Mouse (Mus musculus) neural tube, embryonic 12.5 days (tissue): ENCODE results near the gene Cdk20. TPM values are rescaled to one million over a fixed set of nuclear protein-coding genes. Genes with fewer than 3 reads are reported as not detected.

Experiments
- ATAC-seq: fragments of 200-750 bp; cut with Nextera tagmentation; 2 replicates; pipeline ENCODE4 v1.8.0; 2017; ENCODE audit warnings: low read depth, mild to moderate bottlenecking, moderate TSS enrichment, moderate library complexity; ENCODE audit not compliant: low FRiP score
- H3K27ac ChIP-seq: fragments of 300-500 bp; sonication (generic); 2 replicates; pipeline ENCODE4 v1.5.1; 2016
- H3K27me3 ChIP-seq: fragments of 300-500 bp; sonication (generic); replicated peaks from 2 replicates; pipeline ENCODE4 v1.6.1; 2016; ENCODE audit warnings: mild to moderate bottlenecking
- H3K36me3 ChIP-seq: fragments of 300-500 bp; sonication (generic); 2 replicates; pipeline ENCODE4 v1.6.1; 2016; ENCODE audit warnings: mild to moderate bottlenecking
- H3K4me1 ChIP-seq: fragments of 300-500 bp; sonication (generic); 2 replicates; pipeline ENCODE4 v1.6.1; 2016
- H3K4me2 ChIP-seq: fragments of 300-500 bp; sonication (generic); replicated peaks from 2 replicates; pipeline ENCODE4 v1.6.1; 2016; ENCODE audit warnings: mild to moderate bottlenecking
- H3K4me3 ChIP-seq: fragments of 300-500 bp; sonication (generic); 2 replicates; pipeline ENCODE4 v1.5.1; 2016
- H3K9ac ChIP-seq: fragments of 300-500 bp; sonication (generic); 2 replicates; pipeline ENCODE4 v1.6.1; 2016; ENCODE audit warnings: mild to moderate bottlenecking
- H3K9me3 ChIP-seq: fragments of 300-500 bp; sonication (generic); 2 replicates; pipeline ENCODE4 v1.6.1; 2016; ENCODE audit warnings: mild to moderate bottlenecking
- WGBS: fragments of 180-500 bp; shearing (Covaris S2); methylation state at CpG from one replicate; pipeline ENCODE4 v1.1.7; 2016; 5-methylcytosine and 5-hydroxymethylcytosine counted together
- polyA plus RNA-seq: library from polyadenylated mRNA; unstranded; fragments of >200 nt; fragmentation: Nextera tagmentation; extraction: Ambion mirVana; gene quantifications from 2 replicates; pipeline ENCODE4 v1.2.1, GENCODE M21; 2016

The Cdk20 gene
- 11.4 and 12.2 TPM in 2 replicates for polyA plus RNA-seq

DNA sequence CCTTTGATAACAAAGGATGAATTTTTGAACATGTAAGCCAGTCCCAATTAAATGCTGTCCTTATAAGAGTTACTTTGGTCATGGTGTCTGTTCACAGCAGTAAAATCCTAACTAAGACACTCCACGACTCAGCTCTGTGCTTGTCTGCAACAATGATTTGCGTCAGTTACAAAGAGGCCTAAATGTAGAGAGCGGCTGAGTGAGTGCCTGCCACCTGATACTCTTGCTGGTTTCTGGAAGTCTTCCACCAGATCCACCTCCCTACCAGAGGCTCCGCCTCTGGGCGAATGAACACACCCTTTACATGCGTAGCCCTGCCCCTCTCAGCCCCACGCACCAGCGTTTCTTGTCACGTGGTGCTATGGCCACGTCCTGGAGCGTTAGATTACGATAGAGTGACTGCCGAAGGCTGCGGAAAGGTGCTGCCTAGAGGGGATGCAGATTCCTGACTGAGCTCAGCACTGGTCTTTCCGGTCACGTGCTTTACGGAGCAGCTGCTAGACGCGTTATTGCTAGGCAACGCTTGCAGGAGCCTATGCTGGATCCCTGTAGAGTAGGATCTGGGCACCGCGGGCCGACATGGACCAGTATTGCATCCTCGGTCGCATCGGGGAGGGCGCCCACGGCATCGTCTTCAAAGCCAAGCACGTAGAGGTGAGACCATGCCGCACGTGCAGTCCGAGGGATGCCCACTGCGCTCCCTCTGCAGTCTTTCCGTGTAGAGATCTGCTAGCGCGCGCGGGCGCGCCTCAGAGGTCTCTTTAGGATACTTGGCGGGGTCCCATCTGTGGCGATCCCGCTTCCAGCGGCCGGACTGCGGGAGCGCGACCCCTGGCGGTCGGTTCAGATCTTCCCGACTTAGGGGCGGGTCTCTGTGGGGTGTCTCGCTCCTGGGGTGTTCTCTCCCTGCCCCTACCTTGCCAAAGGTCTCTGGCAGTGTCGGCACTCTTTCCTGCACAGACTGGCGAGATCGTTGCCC is at the start of gene Cdk20:
Gene Cdk20 (plus strand): TSS at position 298 of the 979 bp plus-strand sequence.
- no peaks in the 10 kb centered on the region for H3K27me3 ChIP-seq
- peak; percentile 99 for ATAC-seq
- no peaks in the 10 kb centered on the region for H3K9me3 ChIP-seq
- H3K9ac ChIP-seq: peak within 1 kb of the TSS; percentile 68
- H3K27ac ChIP-seq: peak within 1 kb of the TSS; percentile 76
- H3K4me2 ChIP-seq: peak within 1 kb of the TSS; percentile 69
- peak within 1 kb of the TSS; percentile 55 for H3K4me3 ChIP-seq
- H3K4me1 ChIP-seq: peaks cover 9% of the 10 kb centered on the region; the same call in 1 of the 2 replicates
- under 1% methylated on average over 57 of the region's 57 CpGs for WGBS
- no peaks in the 10 kb centered on the region for H3K36me3 ChIP-seq

DNA sequence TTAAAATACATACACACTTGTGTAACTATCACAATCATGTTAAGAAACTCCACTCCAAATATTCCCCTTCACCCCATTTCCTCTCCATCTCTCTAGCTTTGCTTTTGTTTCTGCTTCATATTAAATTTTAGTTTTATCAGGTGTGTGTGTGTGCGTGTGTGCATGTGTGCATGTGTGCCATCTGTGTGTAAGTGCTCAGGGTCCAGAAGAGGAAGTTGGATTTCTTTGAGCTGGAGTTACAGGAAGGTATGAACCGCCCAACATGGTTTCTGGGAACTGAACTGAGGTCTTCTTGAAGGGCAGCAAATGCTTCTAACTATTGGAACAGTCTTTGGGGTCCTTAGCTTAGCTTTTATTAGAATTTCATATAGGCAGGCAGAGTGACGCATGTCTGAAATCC is 47.2 kb upstream of the Cdk20 start:
- ATAC-seq: no peak
- no peaks in the 10 kb centered on the region for H3K9me3 ChIP-seq
- H3K27ac ChIP-seq: no peak overlapping the region
- 88% methylated on average over 3 of the region's 3 CpGs for WGBS
- H3K4me1 ChIP-seq: no peaks in the 10 kb centered on the region
- no peak overlapping the region for H3K4me2 ChIP-seq
- no peaks in the 10 kb centered on the region for H3K36me3 ChIP-seq
- H3K9ac ChIP-seq: no peak overlapping the region
- H3K27me3 ChIP-seq: no peaks in the 10 kb centered on the region
- no peak overlapping the region for H3K4me3 ChIP-seq

DNA sequence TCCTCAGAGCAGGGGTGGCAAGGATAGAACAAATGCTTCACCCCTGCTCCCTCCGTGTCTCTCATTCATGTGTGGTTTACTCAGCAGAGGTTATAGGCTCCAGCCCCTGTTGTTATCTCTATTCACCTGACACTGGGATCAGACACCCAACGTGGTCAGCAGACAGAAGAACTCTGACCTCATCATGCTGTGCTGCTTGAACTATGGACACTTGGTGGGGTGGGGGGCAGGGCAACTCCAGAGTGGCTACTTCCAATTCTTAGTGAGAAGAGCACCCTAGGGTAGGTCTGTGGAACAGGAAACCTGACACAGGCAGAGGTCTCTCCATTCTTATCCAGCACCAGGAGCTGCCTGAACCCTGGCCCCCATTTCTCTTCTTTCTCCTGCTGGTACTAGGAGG is 46.1 kb upstream of the Cdk20 start:
- Histone ChIP-seq H3K4me2 (no peak overlapping the region), H3K4me3 (no peak overlapping the region), H3K9ac (no peak overlapping the region), H3K36me3 (no peaks in the 10 kb centered on the region), H3K27ac (no peak overlapping the region), H3K27me3 (no peaks in the 10 kb centered on the region), H3K9me3 (no peaks in the 10 kb centered on the region), H3K4me1 (no peaks in the 10 kb centered on the region)
- 56% methylated on average over 2 of the region's 2 CpGs for WGBS
- no peak for ATAC-seq

DNA sequence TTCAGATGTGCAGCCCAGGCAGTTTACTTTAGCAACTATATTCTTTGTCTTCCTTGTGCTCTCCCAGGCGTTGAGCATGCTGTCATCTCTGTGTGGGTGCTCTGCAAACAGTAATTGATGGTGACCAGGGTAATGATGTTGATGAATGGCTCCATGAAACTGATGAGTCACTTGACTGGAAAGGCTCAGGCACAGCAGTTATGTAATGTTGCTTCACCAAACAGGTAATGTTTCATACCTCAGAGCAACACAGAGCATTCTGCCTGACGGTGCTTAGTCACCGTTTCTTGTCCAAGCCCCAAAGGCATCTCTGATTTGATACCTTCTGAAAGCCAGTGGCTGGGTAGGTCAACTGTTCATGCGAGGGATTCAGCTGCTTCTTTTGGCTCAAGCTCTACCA is 43.7 kb upstream of the Cdk20 start:
- Histone ChIP-seq H3K36me3 (no peaks in the 10 kb centered on the region), H3K27me3 (no peaks in the 10 kb centered on the region), H3K4me2 (no peak overlapping the region), H3K27ac (no peak overlapping the region), H3K4me3 (no peak overlapping the region), H3K9ac (no peak overlapping the region), H3K9me3 (no peaks in the 10 kb centered on the region), H3K4me1 (no peaks in the 10 kb centered on the region)
- ATAC-seq: no peak
- WGBS: 79% methylated on average over 4 of the region's 4 CpGs

DNA sequence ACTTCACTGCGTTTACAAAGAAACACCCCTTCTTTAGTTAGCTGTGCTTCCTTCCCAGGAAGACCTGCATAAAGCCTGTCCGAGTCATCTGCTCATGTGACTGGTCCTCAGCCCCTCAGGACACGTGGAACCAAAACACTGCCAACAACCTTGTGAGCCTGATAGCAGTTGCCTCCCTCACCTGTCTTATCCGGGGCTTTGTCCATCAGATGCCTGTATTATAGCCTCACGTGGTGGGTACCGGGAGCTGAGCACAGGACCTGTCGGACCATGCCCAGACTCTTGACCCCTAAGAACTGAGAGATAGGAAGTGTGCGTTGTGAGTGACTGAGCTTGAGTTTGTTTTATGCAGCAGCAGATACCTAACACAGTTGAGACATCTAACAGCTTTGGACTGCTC is 35.1 kb upstream of the Cdk20 start:
- Histone ChIP-seq H3K27ac (no peak overlapping the region), H3K9ac (no peak overlapping the region), H3K27me3 (no peaks in the 10 kb centered on the region), H3K4me2 (no peak overlapping the region), H3K9me3 (no peaks in the 10 kb centered on the region), H3K36me3 (no peaks in the 10 kb centered on the region), H3K4me1 (no peaks in the 10 kb centered on the region), H3K4me3 (no peak overlapping the region)
- WGBS: 79% methylated on average over 8 of the region's 8 CpGs
- no peak for ATAC-seq

DNA sequence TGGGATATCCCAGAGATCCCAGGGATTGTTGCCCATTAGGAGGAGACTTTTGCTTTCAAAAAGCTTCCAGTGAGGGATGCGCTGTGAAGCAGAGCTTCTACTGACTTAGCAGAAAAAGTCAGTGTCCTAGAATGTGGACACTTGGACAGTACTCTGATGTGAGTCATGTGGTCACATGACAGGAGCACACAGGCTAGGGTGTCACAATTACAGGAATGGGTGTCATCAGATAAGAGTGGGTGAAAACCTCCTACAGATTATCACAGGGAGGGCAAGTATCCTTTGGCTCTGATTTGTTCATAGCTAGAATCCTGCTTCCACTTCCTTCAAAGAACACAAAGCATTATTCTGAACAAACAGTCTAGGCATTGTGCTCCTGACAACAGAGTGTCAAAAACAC is 34.0 kb upstream of the Cdk20 start:
- H3K9me3 ChIP-seq: no peaks in the 10 kb centered on the region
- no peak overlapping the region for H3K27ac ChIP-seq
- H3K9ac ChIP-seq: no peak overlapping the region
- H3K27me3 ChIP-seq: no peaks in the 10 kb centered on the region
- no peaks in the 10 kb centered on the region for H3K36me3 ChIP-seq
- no peak overlapping the region for H3K4me2 ChIP-seq
- H3K4me1 ChIP-seq: no peaks in the 10 kb centered on the region
- 100% methylated on average over 1 of the region's 1 CpGs for WGBS
- ATAC-seq: no peak
- H3K4me3 ChIP-seq: no peak overlapping the region

DNA sequence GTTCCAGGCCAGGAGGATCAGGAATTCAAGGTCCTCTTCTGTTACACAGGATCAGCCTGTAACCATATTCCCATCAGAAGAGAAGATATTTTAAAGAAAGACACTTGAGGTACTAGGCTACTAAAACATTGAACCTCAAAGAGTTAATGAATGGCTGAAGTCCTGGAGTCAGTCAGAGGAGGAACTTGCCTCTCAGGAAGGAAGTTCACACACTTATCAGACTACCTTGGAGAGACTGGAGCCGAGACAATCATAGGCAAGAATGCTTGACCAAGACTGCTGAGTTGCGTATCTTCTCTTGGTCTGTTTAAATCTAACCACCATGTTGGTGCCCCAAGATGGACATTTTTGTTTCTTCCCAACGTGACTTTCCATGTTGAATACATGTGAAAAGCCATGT is 32.2 kb upstream of the Cdk20 start:
- Histone ChIP-seq H3K27ac (no peak overlapping the region), H3K9ac (no peak overlapping the region)
- 83% methylated on average over 3 of the region's 3 CpGs for WGBS

DNA sequence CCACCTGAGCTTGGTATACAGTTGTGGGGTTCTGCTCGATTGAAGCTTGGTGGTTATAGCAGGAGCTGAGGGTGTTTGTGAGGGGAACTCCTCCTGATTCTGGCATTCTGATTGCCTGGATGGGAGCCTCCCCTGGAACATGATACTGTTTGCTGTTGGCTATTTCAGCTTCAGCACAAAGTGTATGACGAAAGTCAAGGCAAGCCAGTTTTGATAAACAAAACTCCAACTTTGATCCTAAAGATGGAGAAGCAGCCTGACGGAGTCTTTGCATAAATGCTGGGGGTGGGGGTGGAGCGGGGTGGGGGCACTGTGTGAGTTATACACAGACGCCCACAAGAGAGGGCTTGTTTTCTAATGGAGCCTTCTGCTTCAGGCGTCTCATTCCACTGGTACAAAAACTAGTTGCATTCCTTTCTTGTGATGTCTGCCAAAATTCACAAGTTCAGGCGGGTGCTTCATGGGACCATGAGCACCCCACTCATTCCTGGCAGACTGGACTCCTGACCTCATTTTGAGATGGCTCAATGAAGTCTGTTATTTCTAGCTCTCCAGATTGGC is 31.2 kb upstream of the Cdk20 start:
- no peaks in the 10 kb centered on the region for H3K36me3 ChIP-seq
- 68% methylated on average over 7 of the region's 7 CpGs for WGBS
- H3K4me2 ChIP-seq: no peak overlapping the region
- no peak overlapping the region for H3K27ac ChIP-seq
- H3K4me1 ChIP-seq: no peaks in the 10 kb centered on the region
- ATAC-seq: no peak
- H3K9me3 ChIP-seq: no peaks in the 10 kb centered on the region
- H3K27me3 ChIP-seq: no peaks in the 10 kb centered on the region
- H3K4me3 ChIP-seq: no peak overlapping the region
- no peak overlapping the region for H3K9ac ChIP-seq

More for the DNA sequence above, 32.2 kb upstream of the Cdk20 start:
- H3K36me3 ChIP-seq: no peaks in the 10 kb centered on the region
- no peak overlapping the region for H3K4me2 ChIP-seq
- no peaks in the 10 kb centered on the region for H3K27me3 ChIP-seq
- H3K9me3 ChIP-seq: no peaks in the 10 kb centered on the region
- no peaks in the 10 kb centered on the region for H3K4me1 ChIP-seq
- no peak for ATAC-seq
- no peak overlapping the region for H3K4me3 ChIP-seq

DNA sequence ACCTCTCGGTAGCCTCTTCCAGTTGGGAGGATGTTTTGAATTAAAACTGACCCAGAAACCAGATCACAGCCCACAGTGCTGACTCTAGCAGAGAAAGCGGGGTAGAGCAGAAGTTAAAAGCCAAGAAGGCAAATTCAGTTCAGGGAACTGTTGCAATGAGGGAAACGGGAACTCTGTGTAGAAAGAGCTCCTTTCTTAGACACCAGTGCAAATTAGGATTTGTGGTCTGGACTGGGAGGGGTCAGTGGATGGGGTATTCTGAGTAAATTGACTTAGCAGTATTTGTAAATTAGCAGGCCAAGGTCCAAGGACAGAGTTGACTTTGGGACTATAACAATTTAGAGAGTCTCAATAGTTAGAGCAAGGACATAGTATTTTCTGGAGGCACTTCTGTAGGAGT is 30.1 kb upstream of the Cdk20 start:
- ATAC-seq: no peak
- no peak overlapping the region for H3K4me2 ChIP-seq
- no peaks in the 10 kb centered on the region for H3K36me3 ChIP-seq
- H3K9ac ChIP-seq: no peak overlapping the region
- no peaks in the 10 kb centered on the region for H3K27me3 ChIP-seq
- WGBS: 82% methylated on average over 3 of the region's 3 CpGs
- H3K4me1 ChIP-seq: no peaks in the 10 kb centered on the region
- no peaks in the 10 kb centered on the region for H3K9me3 ChIP-seq
- no peak overlapping the region for H3K4me3 ChIP-seq
- H3K27ac ChIP-seq: no peak overlapping the region

DNA sequence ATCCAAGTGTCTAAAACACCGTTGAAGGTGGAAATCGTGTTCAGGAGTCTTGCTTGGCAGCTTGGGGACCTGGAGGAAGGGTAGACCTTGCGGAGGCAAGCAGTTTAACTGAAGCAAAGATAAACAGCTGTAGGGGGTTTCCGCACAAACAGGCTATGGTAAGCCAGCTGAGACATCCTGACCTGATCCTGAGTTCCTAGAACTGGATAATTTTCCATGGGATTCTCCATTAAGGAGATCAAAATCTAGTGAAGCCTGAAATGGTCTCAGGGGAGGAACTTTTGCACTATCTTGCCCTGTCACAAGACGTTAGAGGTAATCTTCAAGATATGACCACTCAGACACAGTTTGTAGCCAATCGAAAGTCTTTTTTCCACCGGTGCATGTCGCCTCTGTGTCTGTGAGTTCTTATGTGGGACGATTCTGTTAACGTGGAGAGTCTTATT is 29.6 kb upstream of the Cdk20 start:
- WGBS: 90% methylated on average over 10 of the region's 10 CpGs
- Histone ChIP-seq H3K9ac (no peak overlapping the region), H3K27me3 (no peaks in the 10 kb centered on the region), H3K4me1 (no peaks in the 10 kb centered on the region), H3K9me3 (no peaks in the 10 kb centered on the region), H3K27ac (no peak overlapping the region), H3K36me3 (no peaks in the 10 kb centered on the region), H3K4me3 (no peak overlapping the region), H3K4me2 (no peak overlapping the region)
- no peak for ATAC-seq

DNA sequence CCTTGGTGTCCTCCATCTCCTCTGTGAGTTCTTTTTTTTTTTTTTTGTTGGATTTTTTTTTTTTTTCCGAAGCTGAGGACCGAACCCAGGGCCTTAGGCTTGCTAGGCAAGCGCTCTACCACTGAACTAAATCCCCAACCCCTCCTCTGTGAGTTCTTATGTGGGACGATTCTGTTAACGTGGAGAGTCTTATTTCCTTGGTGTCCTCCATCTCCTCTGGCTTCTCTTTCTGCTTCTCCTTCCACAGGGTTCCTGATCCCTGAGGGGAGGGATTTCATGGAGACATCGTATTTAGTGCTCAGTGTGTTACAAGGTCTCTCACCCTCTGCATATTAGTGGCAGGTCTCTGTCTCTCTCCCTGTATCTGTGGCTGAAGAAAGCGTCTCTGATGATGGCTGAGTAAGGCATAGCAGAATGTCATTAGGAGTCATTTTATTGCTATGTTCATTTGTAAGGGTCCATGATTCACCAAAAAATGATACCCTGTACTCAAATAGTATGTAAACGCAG is 29.1 kb upstream of the Cdk20 start:
- H3K9ac ChIP-seq: no peak overlapping the region
- 93% methylated on average over 8 of the region's 8 CpGs for WGBS
- H3K27me3 ChIP-seq: no peaks in the 10 kb centered on the region
- H3K4me1 ChIP-seq: no peaks in the 10 kb centered on the region
- no peaks in the 10 kb centered on the region for H3K9me3 ChIP-seq
- H3K4me3 ChIP-seq: no peak overlapping the region
- no peaks in the 10 kb centered on the region for H3K36me3 ChIP-seq
- H3K4me2 ChIP-seq: no peak overlapping the region
- H3K27ac ChIP-seq: no peak overlapping the region
- ATAC-seq: no peak

DNA sequence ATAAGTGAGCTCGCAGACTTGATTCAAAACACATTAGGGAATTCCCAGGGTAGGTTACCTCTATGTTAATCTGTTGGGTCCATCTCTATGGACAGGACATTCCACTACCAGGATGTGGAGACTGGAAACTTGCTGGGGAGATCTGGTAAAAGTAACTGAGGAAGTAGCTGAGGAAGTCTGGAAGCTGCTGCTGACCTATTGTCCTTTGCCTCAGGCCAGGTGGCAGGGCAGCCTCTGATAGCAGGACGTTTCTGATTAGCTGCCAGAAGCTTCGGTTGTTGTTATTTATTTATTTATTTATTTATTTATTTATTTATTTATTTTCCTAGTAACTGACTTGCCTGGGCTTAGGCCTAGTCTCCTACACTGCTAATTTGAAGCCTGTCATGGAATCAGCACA is 28.6 kb upstream of the Cdk20 start:
- no peak overlapping the region for H3K27ac ChIP-seq
- WGBS: 74% methylated on average over 3 of the region's 3 CpGs
- H3K4me1 ChIP-seq: no peaks in the 10 kb centered on the region
- ATAC-seq: no peak
- no peak overlapping the region for H3K9ac ChIP-seq
- no peak overlapping the region for H3K4me3 ChIP-seq
- no peaks in the 10 kb centered on the region for H3K36me3 ChIP-seq
- no peaks in the 10 kb centered on the region for H3K9me3 ChIP-seq
- no peak overlapping the region for H3K4me2 ChIP-seq
- H3K27me3 ChIP-seq: no peaks in the 10 kb centered on the region
